Mouse (Mus musculus): ENCODE measurements around the gene Grip1. TPM values are rescaled to one million over a fixed set of nuclear protein-coding genes. Genes with fewer than 3 reads are reported as not detected.

Grip1 gene
- polyA plus RNA-seq, 1 experiment from 2014 or later = 4.9 TPM

GRCm38 (mm10) chr10:119663586-119663985 is 210.0 kb downstream of the Grip1 start:
- Histone ChIP-seq H3K27ac (ENCODE audit: low read depth, low read length) (no peak overlapping the region), H3K4me3 (ENCODE audit: low read depth, low read length) (no peak overlapping the region), H3K36me3 (ENCODE audit: control insufficient read depth, insufficient read depth, low read length) (no peaks in the 10 kb centered on the region), H3K27me3 (ENCODE audit: control insufficient read depth, insufficient read depth, low read length) (no peaks in the 10 kb centered on the region), H3K9ac (ENCODE audit: low read depth, low read length) (no peak overlapping the region), H3K9me3 (replicated peaks; ENCODE audit: control insufficient read depth, low read length) (no peaks in the 10 kb centered on the region), H3K4me2 (no peak overlapping the region), H3K4me1 (ENCODE audit: control insufficient read depth, insufficient read depth, low read length) (peaks cover 5% of the 10 kb centered on the region; the same call in 1 of the 2 replicates)
- ATAC-seq (replicated peaks; ENCODE audit: insufficient number of reproducible peaks, low FRiP score, low TSS enrichment) = no peak
- WGBS (ENCODE audit: insufficient replicate concordance) = 87% methylated on average over 9 of the region's 9 CpGs

- WGBS (ENCODE audit: insufficient replicate concordance) = 81% methylated on average over 11 of the region's 11 CpGs
- no peak for ATAC-seq (replicated peaks; ENCODE audit: insufficient number of reproducible peaks, low FRiP score, low TSS enrichment)
- Histone ChIP-seq H3K9me3 (replicated peaks; ENCODE audit: control insufficient read depth, low read length) (no peaks in the 10 kb centered on the region), H3K9ac (ENCODE audit: low read depth, low read length) (no peak overlapping the region), H3K27me3 (ENCODE audit: control insufficient read depth, insufficient read depth, low read length) (no peaks in the 10 kb centered on the region), H3K4me2 (no peak overlapping the region), H3K4me3 (ENCODE audit: low read depth, low read length) (no peak overlapping the region), H3K4me1 (ENCODE audit: control insufficient read depth, insufficient read depth, low read length) (peaks cover 6% of the 10 kb centered on the region; the same call in 1 of the 2 replicates), H3K27ac (ENCODE audit: low read depth, low read length) (no peak overlapping the region), H3K36me3 (ENCODE audit: control insufficient read depth, insufficient read depth, low read length) (no peaks in the 10 kb centered on the region)
Measured at GRCm38 (mm10) chr10:119666386-119666785, 212.8 kb downstream of the Grip1 start.

- Histone ChIP-seq H3K4me3 (ENCODE audit: low read depth, low read length) (no peak overlapping the region), H3K4me1 (ENCODE audit: control insufficient read depth, insufficient read depth, low read length) (peaks cover 6% of the 10 kb centered on the region; the same call in 1 of the 2 replicates), H3K27ac (ENCODE audit: low read depth, low read length) (no peak overlapping the region), H3K36me3 (ENCODE audit: control insufficient read depth, insufficient read depth, low read length) (no peaks in the 10 kb centered on the region), H3K9ac (ENCODE audit: low read depth, low read length) (no peak overlapping the region), H3K9me3 (replicated peaks; ENCODE audit: control insufficient read depth, low read length) (no peaks in the 10 kb centered on the region), H3K4me2 (no peak overlapping the region), H3K27me3 (ENCODE audit: control insufficient read depth, insufficient read depth, low read length) (no peaks in the 10 kb centered on the region)
- ATAC-seq (replicated peaks; ENCODE audit: insufficient number of reproducible peaks, low FRiP score, low TSS enrichment) = no peak
- WGBS (ENCODE audit: insufficient replicate concordance) = 44% methylated on average over 7 of the region's 7 CpGs
Measured at GRCm38 (mm10) chr10:119670456-119670855, 216.8 kb downstream of the Grip1 start.

GRCm38 (mm10) chr10:119684377-119684826 is 230.8 kb downstream of the Grip1 start:
- Histone ChIP-seq H3K9me3 (replicated peaks; ENCODE audit: control insufficient read depth, low read length) (no peaks in the 10 kb centered on the region), H3K4me1 (ENCODE audit: control insufficient read depth, insufficient read depth, low read length) (no peaks in the 10 kb centered on the region), H3K4me3 (ENCODE audit: low read depth, low read length) (no peak overlapping the region), H3K27ac (ENCODE audit: low read depth, low read length) (no peak overlapping the region), H3K27me3 (ENCODE audit: control insufficient read depth, insufficient read depth, low read length) (no peaks in the 10 kb centered on the region), H3K36me3 (ENCODE audit: control insufficient read depth, insufficient read depth, low read length) (no peaks in the 10 kb centered on the region), H3K9ac (ENCODE audit: low read depth, low read length) (no peak overlapping the region), H3K4me2 (no peak overlapping the region)
- no peak for ATAC-seq (replicated peaks; ENCODE audit: insufficient number of reproducible peaks, low FRiP score, low TSS enrichment)
- 65% methylated on average over 3 of the region's 3 CpGs for WGBS (ENCODE audit: insufficient replicate concordance)

GRCm38 (mm10) chr10:119691358-119692083 is 237.9 kb downstream of the Grip1 start:
- H3K27ac ChIP-seq (ENCODE audit: low read depth, low read length) = no peak overlapping the region
- H3K4me3 ChIP-seq (ENCODE audit: low read depth, low read length) = peak overlapping the region; percentile 37
- H3K9me3 ChIP-seq (replicated peaks; ENCODE audit: control insufficient read depth, low read length) = no peaks in the 10 kb centered on the region
- 3% methylated on average over 16 of the region's 16 CpGs for WGBS (ENCODE audit: insufficient replicate concordance)
- H3K36me3 ChIP-seq (ENCODE audit: control insufficient read depth, insufficient read depth, low read length) = no peaks in the 10 kb centered on the region
- H3K4me2 ChIP-seq = peak overlapping the region; percentile 73
- H3K4me1 ChIP-seq (ENCODE audit: control insufficient read depth, insufficient read depth, low read length) = peaks cover 3% of the 10 kb centered on the region; the same call in 1 of the 2 replicates
- ATAC-seq (replicated peaks; ENCODE audit: insufficient number of reproducible peaks, low FRiP score, low TSS enrichment) = no peak
- H3K9ac ChIP-seq (ENCODE audit: low read depth, low read length) = peak overlapping the region; percentile 44; the same call in 1 of the 2 replicates
- H3K27me3 ChIP-seq (ENCODE audit: control insufficient read depth, insufficient read depth, low read length) = no peaks in the 10 kb centered on the region

GRCm38 (mm10) chr10:119692284-119692890 is 238.8 kb downstream of the Grip1 start:
- Histone ChIP-seq H3K36me3 (ENCODE audit: control insufficient read depth, insufficient read depth, low read length) (no peaks in the 10 kb centered on the region), H3K9me3 (replicated peaks; ENCODE audit: control insufficient read depth, low read length) (no peaks in the 10 kb centered on the region), H3K27ac (ENCODE audit: low read depth, low read length) (no peak overlapping the region), H3K4me1 (ENCODE audit: control insufficient read depth, insufficient read depth, low read length) (peaks cover 3% of the 10 kb centered on the region; the same call in 1 of the 2 replicates), H3K9ac (ENCODE audit: low read depth, low read length) (0 out of 2 replicates have a peak overlapping the region, but pooled peaks have one; percentile 2), H3K4me3 (ENCODE audit: low read depth, low read length) (peak overlapping the region; percentile 37), H3K27me3 (ENCODE audit: control insufficient read depth, insufficient read depth, low read length) (no peaks in the 10 kb centered on the region), H3K4me2 (peak overlapping the region; percentile 73)
- ATAC-seq (replicated peaks; ENCODE audit: insufficient number of reproducible peaks, low FRiP score, low TSS enrichment) = no peak
- WGBS (ENCODE audit: insufficient replicate concordance) = 3% methylated on average over 26 of the region's 26 CpGs

- H3K4me2 ChIP-seq = no peak overlapping the region
- H3K27ac ChIP-seq (ENCODE audit: low read depth, low read length) = no peak overlapping the region
- WGBS (ENCODE audit: insufficient replicate concordance) = 67% methylated on average over 5 of the region's 5 CpGs
- no peak for ATAC-seq (replicated peaks; ENCODE audit: insufficient number of reproducible peaks, low FRiP score, low TSS enrichment)
- H3K27me3 ChIP-seq (ENCODE audit: control insufficient read depth, insufficient read depth, low read length) = no peaks in the 10 kb centered on the region
- no peak overlapping the region for H3K4me3 ChIP-seq (ENCODE audit: low read depth, low read length)
- H3K36me3 ChIP-seq (ENCODE audit: control insufficient read depth, insufficient read depth, low read length) = no peaks in the 10 kb centered on the region
- H3K4me1 ChIP-seq (ENCODE audit: control insufficient read depth, insufficient read depth, low read length) = peaks cover 3% of the 10 kb centered on the region; the same call in 1 of the 2 replicates
- no peak overlapping the region for H3K9ac ChIP-seq (ENCODE audit: low read depth, low read length)
- no peaks in the 10 kb centered on the region for H3K9me3 ChIP-seq (replicated peaks; ENCODE audit: control insufficient read depth, low read length)
Measured at GRCm38 (mm10) chr10:119693400-119693799, 239.8 kb downstream of the Grip1 start.

- no peak for ATAC-seq (replicated peaks; ENCODE audit: insufficient number of reproducible peaks, low FRiP score, low TSS enrichment)
- H3K36me3 ChIP-seq (ENCODE audit: control insufficient read depth, insufficient read depth, low read length) = no peaks in the 10 kb centered on the region
- H3K27ac ChIP-seq (ENCODE audit: low read depth, low read length) = no peak overlapping the region
- no peak overlapping the region for H3K9ac ChIP-seq (ENCODE audit: low read depth, low read length)
- no peak overlapping the region for H3K4me3 ChIP-seq (ENCODE audit: low read depth, low read length)
- no peaks in the 10 kb centered on the region for H3K27me3 ChIP-seq (ENCODE audit: control insufficient read depth, insufficient read depth, low read length)
- no peaks in the 10 kb centered on the region for H3K4me1 ChIP-seq (ENCODE audit: control insufficient read depth, insufficient read depth, low read length)
- 58% methylated on average over 9 of the region's 9 CpGs for whole genome bisulfite sequencing (ENCODE audit: insufficient replicate concordance)
- H3K9me3 ChIP-seq (replicated peaks; ENCODE audit: control insufficient read depth, low read length) = no peaks in the 10 kb centered on the region
- no peak overlapping the region for H3K4me2 ChIP-seq
Measured at GRCm38 (mm10) chr10:119697257-119697798, 243.7 kb downstream of the Grip1 start.

Measured in heart, embryonic 11.5 days (tissue).